Mouse (Mus musculus): ENCODE data around the gene Stk11. TPM values are rescaled to one million over a fixed set of nuclear protein-coding genes. Genes with fewer than 3 reads are reported as not detected.

Gene Stk11
- polyA plus RNA-seq, 1 experiment from 2014 or later, result 24.6 TPM

DNA sequence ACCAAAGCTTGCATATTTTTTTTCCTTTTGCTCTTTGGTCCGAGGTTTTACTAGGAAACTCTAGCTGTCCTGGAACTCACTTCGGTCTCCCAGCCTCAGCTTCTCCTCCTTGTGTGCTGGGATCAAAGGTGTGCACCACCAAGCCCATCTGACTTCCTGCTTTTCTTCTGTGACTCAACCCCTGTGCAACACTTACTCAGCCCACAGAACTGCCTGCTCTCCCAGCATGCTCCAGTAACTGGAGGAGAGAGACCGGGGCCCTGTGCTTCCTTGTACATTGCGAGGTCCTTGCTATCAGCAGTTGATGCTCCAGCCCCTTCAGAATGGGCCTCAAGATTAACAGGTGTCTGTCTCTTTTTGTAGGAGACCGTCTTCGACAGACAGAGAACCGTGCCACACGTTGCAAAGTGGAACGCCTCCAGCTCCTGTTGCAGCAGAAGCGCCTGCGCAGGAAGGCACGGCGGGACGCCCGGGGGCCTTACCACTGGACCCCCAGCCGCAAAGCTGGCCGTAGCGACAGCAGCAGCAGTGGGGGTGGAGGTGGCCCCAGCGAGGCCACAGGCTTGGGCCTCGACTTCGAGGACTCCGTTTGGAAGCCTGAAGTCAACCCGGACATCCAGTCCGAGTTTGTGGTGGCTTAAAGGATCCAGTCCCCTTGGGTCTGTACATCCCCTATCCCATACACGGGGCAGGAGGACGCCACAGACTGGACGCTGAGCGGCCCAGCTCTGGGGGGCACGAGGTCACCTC lies 40.6 kb downstream of the Stk11 start:
- no peak overlapping the region for H3K9ac ChIP-seq
- WGBS, result 82% methylated on average over 29 of the region's 29 CpGs
- DNase-seq (ENCODE audit: low spot score) (no peak), ATAC-seq (ENCODE audit: low FRiP score) (no peak)
- no peaks in the 10 kb centered on the region for H3K27me3 ChIP-seq (ENCODE audit: control insufficient read depth, insufficient read depth, low read length)
- H3K4me2 ChIP-seq (replicated peaks), result no peak overlapping the region
- H3K36me3 ChIP-seq (replicated peaks; ENCODE audit: control insufficient read depth, insufficient read depth), result peaks cover 73% of the 10 kb centered on the region
- 0 out of 2 replicates have a peak overlapping the region, but pooled peaks have one; percentile 28 for H3K27ac ChIP-seq
- no peak overlapping the region for H3K4me3 ChIP-seq (replicated peaks; ENCODE audit: low read length)
- H3K4me1 ChIP-seq (replicated peaks; ENCODE audit: control insufficient read depth, insufficient read depth, low read length), result peaks cover 46% of the 10 kb centered on the region
- no peaks in the 10 kb centered on the region for H3K9me3 ChIP-seq (ENCODE audit: control insufficient read depth, low read length)

DNA sequence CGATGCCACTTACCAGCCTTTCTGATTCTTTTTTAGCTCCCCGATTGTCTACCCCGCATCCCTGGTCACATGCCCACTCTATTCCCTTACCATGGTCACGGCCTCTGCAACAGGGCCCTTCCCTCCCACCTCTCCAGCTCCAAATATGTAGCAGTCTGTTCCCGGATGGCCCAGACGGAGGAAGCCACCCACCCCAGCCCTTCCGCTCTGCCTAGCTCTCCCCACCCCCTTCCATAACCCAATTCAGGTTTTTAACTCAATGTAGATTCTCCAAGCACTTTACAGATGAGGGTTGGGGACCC lies 41.1 kb downstream of the Stk11 start:
- Histone ChIP-seq H3K27me3 (ENCODE audit: control insufficient read depth, insufficient read depth, low read length) (no peaks in the 10 kb centered on the region), H3K4me3 (replicated peaks; ENCODE audit: low read length) (no peak overlapping the region), H3K4me1 (replicated peaks; ENCODE audit: control insufficient read depth, insufficient read depth, low read length) (peaks cover 49% of the 10 kb centered on the region), H3K9ac (peak overlapping the region; percentile 38; the same call in 1 of the 2 replicates), H3K4me2 (replicated peaks) (no peak overlapping the region), H3K36me3 (replicated peaks; ENCODE audit: control insufficient read depth, insufficient read depth) (peaks cover 68% of the 10 kb centered on the region), H3K9me3 (ENCODE audit: control insufficient read depth, low read length) (no peaks in the 10 kb centered on the region), H3K27ac (0 out of 2 replicates have a peak overlapping the region, but pooled peaks have one; percentile 28)
- no peak for ATAC-seq (ENCODE audit: low FRiP score)
- no peak for DNase-seq (ENCODE audit: low spot score)
- WGBS, result 54% methylated on average over 7 of the region's 7 CpGs

DNA sequence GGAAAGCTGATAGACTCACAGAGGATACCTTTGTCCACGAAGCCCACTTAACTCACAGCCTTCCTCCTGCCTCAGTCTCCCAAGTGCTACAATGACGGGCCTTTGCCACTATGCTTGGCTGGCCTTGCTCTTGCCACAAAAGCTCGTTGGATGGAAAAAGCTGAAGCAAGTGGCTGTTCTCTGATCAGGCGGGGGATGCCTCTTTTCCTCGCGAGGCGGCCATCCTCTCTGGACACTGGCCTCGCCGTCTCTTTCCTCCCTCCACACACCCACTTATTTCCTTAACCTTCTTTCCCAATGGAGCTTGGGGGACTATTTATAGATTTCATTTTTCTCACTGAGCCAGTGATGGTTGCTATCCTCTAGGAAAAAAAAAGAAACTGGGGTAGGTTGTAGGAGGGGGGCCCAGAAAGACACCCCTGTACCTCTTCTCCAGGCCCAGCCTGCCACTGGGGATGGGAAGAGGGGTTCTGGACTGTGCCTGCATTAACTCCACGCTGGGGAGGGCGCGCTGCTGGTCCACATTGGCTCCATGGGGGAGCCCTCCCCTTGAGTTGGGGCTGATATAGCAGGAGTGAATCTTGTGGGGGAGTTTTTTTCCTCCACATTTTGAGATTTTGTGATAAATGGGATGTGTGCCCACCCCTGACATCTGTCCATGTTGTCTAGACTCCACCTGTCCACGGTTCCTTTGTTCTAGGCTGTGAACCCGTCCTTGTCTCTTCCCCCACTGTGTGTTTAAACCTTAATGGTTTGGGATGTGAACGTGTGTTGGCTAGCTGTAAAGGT lies 41.7 kb downstream of the Stk11 start:
- H3K4me2 ChIP-seq (replicated peaks), result no peak overlapping the region
- peak overlapping the region; percentile 38 for H3K9ac ChIP-seq
- no peak for DNase-seq (ENCODE audit: low spot score)
- H3K27me3 ChIP-seq (ENCODE audit: control insufficient read depth, insufficient read depth, low read length), result no peaks in the 10 kb centered on the region
- H3K27ac ChIP-seq, result peak overlapping the region; percentile 92
- no peaks in the 10 kb centered on the region for H3K9me3 ChIP-seq (ENCODE audit: control insufficient read depth, low read length)
- peaks cover 43% of the 10 kb centered on the region for H3K4me1 ChIP-seq (replicated peaks; ENCODE audit: control insufficient read depth, insufficient read depth, low read length)
- no peak for ATAC-seq (ENCODE audit: low FRiP score)
- peaks cover 62% of the 10 kb centered on the region for H3K36me3 ChIP-seq (replicated peaks; ENCODE audit: control insufficient read depth, insufficient read depth)
- 51% methylated on average over 15 of the region's 15 CpGs for WGBS
- H3K4me3 ChIP-seq (replicated peaks; ENCODE audit: low read length), result no peak overlapping the region

DNA sequence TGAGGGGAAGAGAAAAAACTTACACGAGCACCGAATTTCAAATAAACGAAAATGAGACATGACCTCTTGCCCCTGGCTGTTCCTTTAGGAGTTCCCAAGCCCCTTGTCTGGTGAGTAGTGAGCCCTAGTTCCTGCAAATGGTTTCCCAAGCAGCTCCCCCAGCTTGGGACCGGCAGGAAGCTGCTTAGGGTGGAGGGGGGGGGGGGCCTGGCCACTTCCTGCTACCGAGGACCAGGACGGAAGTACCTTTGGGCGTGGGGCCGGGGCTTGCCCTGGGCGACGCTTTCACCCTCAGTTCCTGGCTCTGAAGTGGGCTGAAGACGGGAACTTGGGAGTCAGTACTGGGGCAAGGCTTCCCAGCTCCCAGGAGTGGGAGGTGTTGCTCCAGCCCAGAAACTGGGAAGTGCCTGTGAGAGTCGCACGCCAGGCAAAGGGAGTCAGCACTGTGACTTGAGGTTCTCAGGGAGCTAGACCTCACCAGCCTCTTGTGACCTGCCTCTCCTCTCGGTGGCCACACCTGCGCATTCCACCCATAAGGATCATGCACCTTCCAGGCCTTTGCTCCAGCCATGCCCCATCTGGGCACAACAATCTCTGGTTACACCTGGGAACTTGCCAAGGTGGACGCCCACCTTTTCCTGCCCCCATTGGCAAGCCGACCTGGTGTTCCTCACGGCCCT lies 42.8 kb downstream of the Stk11 start:
- WGBS, result 11% methylated on average over 18 of the region's 18 CpGs
- no peak overlapping the region for H3K4me3 ChIP-seq (replicated peaks; ENCODE audit: low read length)

DNA sequence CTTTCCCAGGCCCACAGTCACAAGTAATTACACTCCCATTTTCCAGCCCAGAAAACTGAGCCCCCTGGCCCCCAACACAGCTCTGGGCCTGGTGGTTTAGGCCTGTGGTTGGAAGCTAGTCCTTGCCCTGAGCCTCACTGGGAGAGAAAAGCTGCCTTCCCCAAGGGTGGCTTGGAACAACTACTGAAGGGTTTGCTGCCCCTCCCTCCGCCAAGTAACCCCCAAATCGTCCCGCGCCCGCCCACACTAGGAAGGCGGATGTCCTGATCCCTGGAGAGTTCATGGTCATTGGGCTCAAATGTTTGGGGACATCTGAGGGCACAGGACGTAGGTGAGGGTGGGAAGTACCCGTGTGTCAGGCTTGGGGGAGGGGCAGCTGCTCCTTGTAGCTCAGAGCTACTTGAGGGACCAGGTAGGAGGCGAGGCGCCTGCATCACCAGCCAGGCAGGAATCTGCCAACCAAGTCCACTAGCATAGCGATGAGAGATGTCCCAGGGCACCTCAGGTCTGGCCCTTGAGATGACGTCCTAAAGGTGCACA lies 43.5 kb downstream of the Stk11 start:
- Histone ChIP-seq H3K27ac (peak overlapping the region; percentile 92), H3K4me3 (replicated peaks; ENCODE audit: low read length) (peak overlapping the region; percentile 30), H3K4me2 (replicated peaks) (peak overlapping the region; percentile 74), H3K4me1 (replicated peaks; ENCODE audit: control insufficient read depth, insufficient read depth, low read length) (peaks cover 30% of the 10 kb centered on the region), H3K36me3 (replicated peaks; ENCODE audit: control insufficient read depth, insufficient read depth) (peaks cover 44% of the 10 kb centered on the region), H3K27me3 (ENCODE audit: control insufficient read depth, insufficient read depth, low read length) (no peaks in the 10 kb centered on the region), H3K9me3 (ENCODE audit: control insufficient read depth, low read length) (no peaks in the 10 kb centered on the region), H3K9ac (peak overlapping the region; percentile 59)
- DNase-seq (ENCODE audit: low spot score), result no peak
- 9% methylated on average over 12 of the region's 12 CpGs for WGBS
- peak; percentile 26; the same call in 1 of the 2 replicates for ATAC-seq (ENCODE audit: low FRiP score)

More for the DNA sequence above, 42.8 kb downstream of the Stk11 start:
- H3K9ac ChIP-seq, result no peak overlapping the region
- H3K27me3 ChIP-seq (ENCODE audit: control insufficient read depth, insufficient read depth, low read length), result no peaks in the 10 kb centered on the region
- H3K36me3 ChIP-seq (replicated peaks; ENCODE audit: control insufficient read depth, insufficient read depth), result peaks cover 51% of the 10 kb centered on the region
- peaks cover 32% of the 10 kb centered on the region for H3K4me1 ChIP-seq (replicated peaks; ENCODE audit: control insufficient read depth, insufficient read depth, low read length)
- no peaks in the 10 kb centered on the region for H3K9me3 ChIP-seq (ENCODE audit: control insufficient read depth, low read length)
- peak overlapping the region; percentile 74; the same call in 1 of the 2 replicates for H3K4me2 ChIP-seq (replicated peaks)
- DNase-seq (ENCODE audit: low spot score), result no peak
- ATAC-seq (ENCODE audit: low FRiP score), result no peak
- H3K27ac ChIP-seq, result peak overlapping the region; percentile 92

DNA sequence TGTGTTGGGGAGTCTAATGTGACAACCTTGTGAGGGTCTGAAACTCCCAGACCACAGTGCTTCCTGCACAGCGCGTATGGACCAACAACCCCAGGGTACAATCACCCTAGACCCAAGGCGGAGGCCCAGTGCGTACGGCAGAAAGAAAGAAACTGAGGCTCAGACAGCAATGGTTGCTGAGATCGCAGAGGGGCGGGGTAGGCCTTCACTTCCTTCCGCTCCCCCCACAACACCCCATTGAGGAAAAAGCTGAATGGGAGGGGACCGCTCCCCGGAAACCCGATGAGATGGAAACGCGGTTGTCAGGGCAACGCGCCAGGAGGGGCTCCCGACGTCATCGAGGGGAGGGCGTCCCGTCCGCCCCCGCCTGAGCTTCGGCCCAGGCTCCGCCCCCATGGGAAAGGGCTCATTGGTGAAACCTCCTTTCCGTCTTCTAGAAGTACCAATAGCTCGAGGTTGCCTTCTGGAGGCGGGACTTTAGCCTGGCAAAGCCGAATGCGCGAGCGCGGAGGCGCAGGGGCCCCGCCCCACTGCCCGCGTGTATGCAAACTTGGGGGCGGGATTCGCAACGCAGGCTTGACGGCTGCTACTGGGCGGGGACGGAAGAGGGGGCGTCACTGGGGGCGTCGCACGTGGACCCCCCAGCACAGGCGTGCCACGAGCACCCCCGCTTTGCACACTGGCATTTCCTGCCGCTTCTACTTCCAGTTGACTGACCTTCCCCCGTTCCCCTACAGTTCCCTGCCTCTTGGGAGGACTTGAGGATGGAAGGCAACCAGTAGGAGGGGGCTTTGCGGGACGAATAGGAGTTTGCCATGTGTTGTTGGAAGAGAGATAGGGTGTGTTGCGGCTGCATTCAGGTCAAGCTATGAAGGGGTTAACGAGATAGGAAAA lies 44.2 kb downstream of the Stk11 start:
- Histone ChIP-seq H3K27me3 (ENCODE audit: control insufficient read depth, insufficient read depth, low read length) (no peaks in the 10 kb centered on the region), H3K4me2 (replicated peaks) (peak overlapping the region; percentile 74), H3K4me3 (replicated peaks; ENCODE audit: low read length) (peak overlapping the region; percentile 30), H3K4me1 (replicated peaks; ENCODE audit: control insufficient read depth, insufficient read depth, low read length) (peaks cover 37% of the 10 kb centered on the region), H3K9me3 (ENCODE audit: control insufficient read depth, low read length) (no peaks in the 10 kb centered on the region), H3K36me3 (replicated peaks; ENCODE audit: control insufficient read depth, insufficient read depth) (peaks cover 37% of the 10 kb centered on the region), H3K9ac (peak overlapping the region; percentile 59), H3K27ac (peak overlapping the region; percentile 92)
- WGBS, result under 1% methylated on average over 55 of the region's 55 CpGs
- DNase-seq (ENCODE audit: low spot score), result peak; percentile 97
- peak; percentile 89 for ATAC-seq (ENCODE audit: low FRiP score)

DNA sequence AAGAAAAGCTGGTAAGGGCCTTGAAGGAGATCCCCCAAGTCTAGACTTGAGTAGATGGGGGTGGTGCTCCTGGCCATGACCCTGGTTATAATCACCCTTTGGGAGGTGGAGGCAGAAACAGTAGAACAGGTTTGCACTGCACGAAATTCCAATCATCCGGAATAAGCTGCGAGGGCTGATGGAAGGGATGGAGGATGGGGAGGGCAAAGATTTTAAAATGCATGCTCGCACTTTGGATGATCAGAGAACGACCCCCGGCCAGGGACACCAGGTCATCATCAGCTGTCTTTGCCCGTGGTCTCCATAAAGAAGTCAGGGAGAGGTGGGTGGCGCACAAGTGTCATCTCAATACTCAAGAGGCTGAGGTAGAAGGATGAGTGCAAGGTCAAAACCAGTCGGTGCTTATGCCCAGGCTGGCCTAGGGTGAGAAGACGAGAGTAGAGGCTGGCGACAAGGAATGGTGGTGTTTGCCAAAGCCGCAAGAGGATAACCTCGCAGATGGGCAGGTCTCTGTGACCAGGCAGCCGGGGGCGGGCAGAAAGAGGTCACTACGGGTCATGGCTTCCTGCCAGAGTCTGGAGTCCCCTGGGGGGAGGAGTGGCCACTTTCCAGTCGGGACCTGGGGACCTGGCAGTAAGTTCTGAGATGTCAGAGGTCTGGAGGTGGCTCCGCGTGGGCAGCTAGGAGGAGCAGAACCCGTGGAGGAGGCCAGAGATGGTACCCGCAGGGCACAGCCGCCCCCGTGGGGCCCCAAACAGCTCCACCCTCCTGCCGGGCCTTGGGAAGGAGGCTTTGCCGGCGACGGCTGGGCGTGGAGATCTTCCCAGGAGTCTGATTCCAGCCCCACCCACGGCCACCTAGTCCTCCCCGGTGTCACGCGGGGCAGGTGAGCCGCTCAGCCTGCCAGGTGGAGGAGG lies 45.1 kb downstream of the Stk11 start:
- DNase-seq (ENCODE audit: low spot score) (no peak), ATAC-seq (ENCODE audit: low FRiP score) (no peak)
- H3K9ac ChIP-seq, result peak overlapping the region; percentile 24; the same call in 1 of the 2 replicates
- no peaks in the 10 kb centered on the region for H3K9me3 ChIP-seq (ENCODE audit: control insufficient read depth, low read length)
- H3K4me3 ChIP-seq (replicated peaks; ENCODE audit: low read length), result peak overlapping the region; percentile 30
- H3K4me1 ChIP-seq (replicated peaks; ENCODE audit: control insufficient read depth, insufficient read depth, low read length), result peaks cover 39% of the 10 kb centered on the region
- peaks cover 28% of the 10 kb centered on the region for H3K36me3 ChIP-seq (replicated peaks; ENCODE audit: control insufficient read depth, insufficient read depth)
- WGBS, result 2% methylated on average over 33 of the region's 33 CpGs
- peak overlapping the region; percentile 92 for H3K27ac ChIP-seq
- H3K4me2 ChIP-seq (replicated peaks), result peak overlapping the region; percentile 74
- no peaks in the 10 kb centered on the region for H3K27me3 ChIP-seq (ENCODE audit: control insufficient read depth, insufficient read depth, low read length)
